Mouse (Mus musculus) midbrain, postnatal 0 days (tissue): ENCODE measurements at regions not wholly inside any gene's neighbourhood (a gene's known extent, or its start where the extent isn't known, plus 50 kb on each side); places are given as distances from the start of the nearest gene placed in this dataset.

Experiments used
- ATAC-seq: fragments of 200-750 bp; cut with Nextera tagmentation; 2 replicates; pipeline ENCODE4 v1.8.0; 2017; ENCODE audit warnings: moderate number of reproducible peaks, mild to moderate bottlenecking, moderate TSS enrichment, moderate library complexity; ENCODE audit not compliant: low FRiP score
- DNase-seq: peaks from one replicate; pipeline ENCODE4 v3.0.0-alpha.2; 2015; ENCODE audit warnings: low spot score
- H3K27ac ChIP-seq: fragments of 300-500 bp; sonication (generic); 2 replicates; pipeline ENCODE4 v1.5.1; 2014; ENCODE audit warnings: low read depth, mild to moderate bottlenecking, low read length, mixed read lengths
- H3K27me3 ChIP-seq: fragments of 300-500 bp; sonication (generic); 2 replicates; pipeline ENCODE4 v1.6.1; 2014; ENCODE audit warnings: low read length, control low read depth, mixed read lengths; ENCODE audit not compliant: insufficient read depth
- H3K36me3 ChIP-seq: fragments of 300-500 bp; sonication (generic); 2 replicates; pipeline ENCODE4 v1.6.1; 2014; ENCODE audit warnings: low read length, control low read depth, mixed read lengths; ENCODE audit not compliant: insufficient read depth
- H3K4me1 ChIP-seq: fragments of 300-500 bp; sonication (generic); 2 replicates; pipeline ENCODE4 v1.6.1; 2014; ENCODE audit warnings: mild to moderate bottlenecking, control low read depth, antibody characterized with exemption, low read length, mixed read lengths; ENCODE audit not compliant: insufficient read depth
- H3K4me2 ChIP-seq: fragments of 300-500 bp; sonication (generic); 2 replicates; pipeline ENCODE4 v1.6.1; 2014; ENCODE audit warnings: low read depth, mild to moderate bottlenecking, low read length, mixed read lengths; ENCODE audit not compliant: poor library complexity, severe bottlenecking
- H3K4me3 ChIP-seq: fragments of 300-500 bp; sonication (generic); 2 replicates; pipeline ENCODE4 v1.5.1; 2014; ENCODE audit warnings: low read depth, mild to moderate bottlenecking, low read length, moderate library complexity
- H3K9ac ChIP-seq: fragments of 300-500 bp; sonication (generic); replicated peaks from 2 replicates; pipeline ENCODE4 v1.6.1; 2014; ENCODE audit warnings: mild to moderate bottlenecking, low read length, moderate library complexity, mixed read lengths; ENCODE audit not compliant: poor library complexity, severe bottlenecking
- H3K9me3 ChIP-seq: fragments of 300-500 bp; sonication (generic); 2 replicates; pipeline ENCODE4 v1.6.1; 2016; ENCODE audit warnings: low read length, control low read depth
- CTCF ChIP-seq: IDR thresholded peaks from 2 replicates; pipeline ENCODE4 v1.5.1; 2016; ENCODE audit warnings: antibody characterized with exemption, mild to moderate bottlenecking
- WGBS: fragments of 180-500 bp; shearing (Covaris S2); extraction: QIAGEN DNeasy Blood & Tissue Kit; methylation state at CpG from one replicate; pipeline ENCODE4 v1.1.7; 2014; 5-methylcytosine and 5-hydroxymethylcytosine counted together

DNA sequence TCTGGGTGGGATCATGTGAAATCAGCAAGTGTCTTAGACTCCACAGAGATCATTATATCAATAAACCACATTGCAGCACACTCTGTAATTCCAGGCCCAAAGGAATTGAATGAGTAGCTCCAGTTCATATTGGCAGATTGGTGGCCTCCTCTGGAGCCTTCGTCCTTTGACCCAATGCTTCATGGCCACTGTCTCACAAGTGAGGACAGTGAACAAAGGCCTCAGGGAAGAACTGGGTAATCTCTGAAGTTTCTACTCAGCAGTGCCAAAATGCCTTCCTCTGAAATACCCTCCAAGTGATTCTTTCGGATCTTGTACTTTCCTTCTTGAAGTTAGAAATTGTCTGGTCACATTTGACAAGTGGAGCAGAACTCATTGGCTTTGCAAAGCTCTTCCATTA lies 135.8 kb upstream of the Fam84a start:
- H3K9ac ChIP-seq, result no peak overlapping the region
- H3K36me3 ChIP-seq, result no peaks in the 10 kb centered on the region
- no peak overlapping the region for H3K4me2 ChIP-seq
- TF ChIP-seq CTCF, result no peak
- H3K27me3 ChIP-seq, result no peaks in the 10 kb centered on the region
- DNase-seq, result no peak
- no peak for ATAC-seq
- no peak overlapping the region for H3K27ac ChIP-seq
- WGBS, result 86% methylated on average over 2 of the region's 2 CpGs
- H3K9me3 ChIP-seq, result no peaks in the 10 kb centered on the region
- H3K4me1 ChIP-seq, result no peaks in the 10 kb centered on the region
- H3K4me3 ChIP-seq, result no peak overlapping the region

DNA sequence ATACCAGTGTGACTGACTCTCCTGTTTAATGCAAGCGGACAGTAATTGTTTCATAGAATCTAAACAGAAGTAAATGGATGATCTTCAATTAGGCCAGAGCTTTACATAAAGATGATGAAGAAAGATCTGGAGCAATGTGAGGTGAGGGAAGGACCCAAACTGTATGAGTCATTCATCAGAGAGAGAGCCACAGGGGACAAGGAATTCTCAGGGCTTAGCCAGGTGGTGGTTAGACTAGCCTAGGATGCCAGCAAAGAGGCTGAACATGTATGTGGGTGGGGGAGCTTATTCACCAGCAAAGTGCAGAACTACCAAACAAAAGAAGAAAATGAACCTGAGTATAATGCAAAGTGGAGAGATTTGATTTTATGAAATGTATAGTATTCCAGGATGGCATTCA lies 134.8 kb upstream of the Fam84a start:
- ATAC-seq, result no peak
- no peaks in the 10 kb centered on the region for H3K9me3 ChIP-seq
- no peak overlapping the region for H3K9ac ChIP-seq
- H3K27ac ChIP-seq, result no peak overlapping the region
- H3K4me2 ChIP-seq, result no peak overlapping the region
- DNase-seq, result no peak
- no peaks in the 10 kb centered on the region for H3K36me3 ChIP-seq
- no peaks in the 10 kb centered on the region for H3K4me1 ChIP-seq
- no peak for TF ChIP-seq CTCF
- H3K27me3 ChIP-seq, result no peaks in the 10 kb centered on the region
- H3K4me3 ChIP-seq, result no peak overlapping the region
- WGBS, result 100% methylated on average over 1 of the region's 1 CpGs

DNA sequence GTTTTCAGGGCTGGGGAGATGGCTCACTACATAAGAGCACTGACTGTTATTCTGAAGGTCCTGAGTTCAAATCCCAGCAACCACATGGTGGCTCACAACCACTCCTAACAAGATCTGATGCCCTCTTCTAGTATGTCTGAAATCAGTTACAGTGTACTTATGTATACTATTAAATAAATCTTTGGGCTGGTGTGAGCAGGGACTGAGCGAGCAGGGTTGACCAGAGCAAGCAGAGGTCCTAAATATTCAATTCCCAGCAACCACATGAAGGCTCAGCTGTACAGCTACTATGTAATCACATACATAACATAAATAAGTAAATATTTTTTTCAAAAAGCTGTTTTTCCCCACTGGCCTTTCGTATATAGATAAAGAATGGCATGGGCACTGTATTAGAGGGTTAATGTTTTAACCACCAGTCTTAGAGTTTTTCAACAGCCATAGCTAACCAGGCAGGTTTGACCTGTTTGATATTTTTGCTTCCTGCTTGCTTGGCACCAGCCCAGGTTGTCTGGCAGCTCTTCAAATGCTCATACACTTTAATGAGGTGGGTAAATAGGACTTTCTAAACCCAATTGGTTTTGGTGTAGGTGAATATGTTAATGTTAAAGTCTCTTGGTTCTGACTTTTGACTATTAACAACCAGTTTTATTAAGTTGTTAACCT lies 134.1 kb upstream of the Fam84a start:
- H3K27ac ChIP-seq, result no peak overlapping the region
- DNase-seq (no peak), ATAC-seq (no peak)
- WGBS, result 91% methylated on average over 2 of the region's 2 CpGs
- no peak overlapping the region for H3K9ac ChIP-seq
- no peak for TF ChIP-seq CTCF
- H3K27me3 ChIP-seq, result no peaks in the 10 kb centered on the region
- no peaks in the 10 kb centered on the region for H3K9me3 ChIP-seq
- H3K4me1 ChIP-seq, result no peaks in the 10 kb centered on the region
- H3K4me2 ChIP-seq, result no peak overlapping the region
- H3K4me3 ChIP-seq, result no peak overlapping the region
- no peaks in the 10 kb centered on the region for H3K36me3 ChIP-seq

DNA sequence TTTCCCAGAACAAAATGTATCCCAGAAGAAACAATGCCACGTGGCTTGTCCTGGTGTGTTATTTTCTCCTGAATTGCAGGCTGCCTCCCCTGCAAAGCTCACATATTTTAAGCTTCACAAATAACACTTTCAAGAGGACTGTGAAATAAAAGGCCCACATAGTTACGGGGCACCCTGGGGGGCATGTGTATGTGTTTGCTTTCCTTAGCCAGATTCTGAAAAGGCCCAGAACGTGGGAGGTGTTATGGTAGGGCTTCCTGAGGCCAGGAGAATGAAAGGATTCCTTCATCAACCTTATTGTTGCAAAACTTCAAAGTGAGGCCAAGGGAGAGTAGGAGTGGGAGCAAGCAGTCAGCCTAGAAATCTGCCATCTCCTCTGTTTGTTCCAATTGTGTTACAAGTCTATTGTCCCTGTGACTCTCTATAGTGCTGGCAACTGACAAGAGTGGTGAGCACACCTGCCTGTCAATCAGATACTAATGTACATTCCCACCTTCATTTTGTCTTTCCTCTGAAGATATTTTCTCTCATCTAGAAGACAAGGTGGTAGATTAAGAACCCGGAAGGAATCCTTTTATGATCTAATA lies 131.3 kb upstream of the Fam84a start:
- DNase-seq (no peak), ATAC-seq (no peak)
- 32% methylated on average over 4 of the region's 4 CpGs for WGBS
- Histone ChIP-seq H3K9ac (no peak overlapping the region), H3K36me3 (no peaks in the 10 kb centered on the region), H3K4me3 (no peak overlapping the region), H3K9me3 (no peaks in the 10 kb centered on the region), H3K27me3 (no peaks in the 10 kb centered on the region), H3K4me1 (no peaks in the 10 kb centered on the region), H3K4me2 (no peak overlapping the region), H3K27ac (no peak overlapping the region)
- no peak for TF ChIP-seq CTCF

DNA sequence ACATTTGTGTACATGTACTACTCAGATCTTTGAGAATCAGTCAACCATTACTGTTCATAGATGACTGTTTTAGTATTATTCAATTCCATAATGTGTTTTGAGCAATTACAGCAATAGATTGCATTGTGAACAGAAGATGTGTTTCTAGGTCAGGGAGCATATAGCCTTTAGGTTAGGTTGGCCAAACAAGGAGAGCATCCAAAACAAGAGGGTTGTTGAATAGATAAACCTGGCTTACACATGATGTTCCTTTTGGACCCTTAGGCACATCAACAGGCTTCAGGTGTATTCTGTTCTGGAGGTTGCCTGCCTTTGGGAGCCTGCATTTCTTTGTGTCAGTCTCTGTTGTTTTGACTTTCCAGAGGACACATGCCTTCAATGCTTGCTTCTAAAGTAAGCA lies 123.4 kb upstream of the Fam84a start:
- Histone ChIP-seq H3K4me2 (no peak overlapping the region), H3K36me3 (no peaks in the 10 kb centered on the region), H3K4me3 (no peak overlapping the region), H3K9ac (no peak overlapping the region), H3K4me1 (no peaks in the 10 kb centered on the region), H3K27me3 (no peaks in the 10 kb centered on the region), H3K9me3 (no peaks in the 10 kb centered on the region), H3K27ac (no peak overlapping the region)
- ATAC-seq, result no peak
- DNase-seq, result no peak
- no peak for TF ChIP-seq CTCF

DNA sequence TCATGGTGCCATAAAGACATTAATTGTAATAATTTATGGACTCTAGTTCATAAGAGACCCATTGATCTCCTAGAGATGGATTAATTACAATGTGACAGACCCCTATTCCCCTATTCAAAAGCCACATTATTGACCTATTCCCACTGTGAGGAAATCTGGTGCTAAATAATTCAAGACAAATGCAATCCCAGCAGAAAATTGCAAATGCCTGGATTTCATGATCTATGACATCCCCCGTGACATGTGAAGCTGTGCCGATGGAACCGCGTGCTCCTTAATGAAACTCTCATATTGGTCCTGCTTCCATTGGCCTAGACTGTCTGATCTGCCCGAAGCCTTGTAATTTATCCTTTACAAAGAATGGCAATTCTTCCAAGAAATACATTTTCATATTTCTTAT lies 122.9 kb upstream of the Fam84a start:
- Histone ChIP-seq H3K27ac (no peak overlapping the region), H3K9ac (no peak overlapping the region), H3K4me1 (no peaks in the 10 kb centered on the region), H3K27me3 (no peaks in the 10 kb centered on the region), H3K4me2 (no peak overlapping the region), H3K9me3 (no peaks in the 10 kb centered on the region), H3K4me3 (no peak overlapping the region), H3K36me3 (no peaks in the 10 kb centered on the region)
- no peak for DNase-seq
- no peak for ATAC-seq
- TF ChIP-seq CTCF, result no peak
- 53% methylated on average over 5 of the region's 5 CpGs for WGBS
